Mouse (Mus musculus) bone marrow macrophage, adult 2 months (primary cell): ENCODE data around the gene Rhbdd1.

Source experiments
- CTCF ChIP-seq: IDR thresholded peaks from 2 replicates; pipeline ENCODE4 v1.5.1; 2012; ENCODE audit warnings: low read depth, mild to moderate bottlenecking, low read length, moderate library complexity
- POLR2A ChIP-seq: IDR thresholded peaks from 2 replicates; pipeline ENCODE4 v1.6.1; 2012; ENCODE audit warnings: mild to moderate bottlenecking, low read depth, low read length, borderline replicate concordance

GRCm38 (mm10) chr1:82371636-82372428 is 55.6 kb downstream of the Rhbdd1 start:
- TF ChIP-seq POLR2A, result no peak
- TF ChIP-seq CTCF, result no peak
